Mouse (Mus musculus) stomach, postnatal 0 days (tissue): ENCODE results near the gene Phc1. TPM values are rescaled to one million over a fixed set of nuclear protein-coding genes. Genes with fewer than 3 reads are reported as not detected.

Experiments
- ATAC-seq: fragments of 200-750 bp; cut with Nextera tagmentation; 2 replicates; pipeline ENCODE4 v1.8.0; 2017; ENCODE audit not compliant: low FRiP score, low TSS enrichment
- DNase-seq: peaks from one replicate; pipeline ENCODE4 v3.0.0-alpha.2; 2016; ENCODE audit warnings: low spot score
- H3K27ac ChIP-seq: fragments of 300-500 bp; sonication (generic); replicated peaks from 2 replicates; pipeline ENCODE4 v1.5.1; 2014; ENCODE audit warnings: mild to moderate bottlenecking, control low read depth
- H3K27me3 ChIP-seq: fragments of 300-500 bp; sonication (generic); 2 replicates; pipeline ENCODE4 v1.6.1; 2014; ENCODE audit warnings: low read length; ENCODE audit not compliant: control insufficient read depth, insufficient read depth
- H3K36me3 ChIP-seq: fragments of 300-500 bp; sonication (generic); 2 replicates; pipeline ENCODE4 v1.6.1; 2014; ENCODE audit warnings: low read length, mixed read lengths; ENCODE audit not compliant: control insufficient read depth, insufficient read depth
- H3K4me1 ChIP-seq: fragments of 300-500 bp; sonication (generic); replicated peaks from 2 replicates; pipeline ENCODE4 v1.6.1; 2014; ENCODE audit warnings: antibody characterized with exemption; ENCODE audit not compliant: control insufficient read depth, insufficient read depth
- H3K4me2 ChIP-seq: fragments of 300-500 bp; sonication (generic); replicated peaks from 2 replicates; pipeline ENCODE4 v1.6.1; 2014; ENCODE audit warnings: low read depth, mild to moderate bottlenecking, control low read depth, moderate library complexity
- H3K4me3 ChIP-seq: fragments of 300-500 bp; sonication (generic); 2 replicates; pipeline ENCODE4 v1.5.1; 2014; ENCODE audit warnings: low read depth, low read length, control low read depth
- H3K9ac ChIP-seq: fragments of 300-500 bp; sonication (generic); 2 replicates; pipeline ENCODE4 v1.6.1; 2014; ENCODE audit warnings: mild to moderate bottlenecking, low read length, control low read depth, mixed read lengths
- H3K9me3 ChIP-seq: fragments of 300-500 bp; sonication (generic); 2 replicates; pipeline ENCODE4 v1.6.1; 2016; ENCODE audit warnings: low read length; ENCODE audit not compliant: control insufficient read depth
- CTCF ChIP-seq: IDR thresholded peaks from 2 replicates; pipeline ENCODE4 v1.5.1; 2016; ENCODE audit warnings: antibody characterized with exemption, low read depth, mild to moderate bottlenecking, moderate library complexity
- EP300 ChIP-seq: optimal IDR thresholded peaks from 2 replicates; pipeline ENCODE3; 2016; ENCODE audit warnings: antibody characterized with exemption
- WGBS: fragments of 180-500 bp; shearing (Covaris S2); extraction: QIAGEN DNeasy Blood & Tissue Kit; methylation state at CpG from one replicate; pipeline ENCODE4 v1.1.7; 2014; 5-methylcytosine and 5-hydroxymethylcytosine counted together
- polyA plus RNA-seq: library from polyadenylated mRNA; unstranded; fragments of >200 nt; fragmentation: Nextera tagmentation; extraction: Ambion mirVana; gene quantifications from 2 replicates; pipeline ENCODE4 v1.2.1, GENCODE M21; 2015

Phc1 gene
- polyA plus RNA-seq, 1 experiment from 2014 or later = 5.3 TPM

GRCm38 (mm10) chr6:122382046-122382445, 41.7 kb upstream of the Phc1 start:
- 72% methylated on average over 8 of the region's 8 CpGs for WGBS
- DNase-seq (no peak), ATAC-seq (no peak)
- H3K4me3 ChIP-seq = no peak overlapping the region
- no peak overlapping the region for H3K27ac ChIP-seq
- H3K27me3 ChIP-seq = no peaks in the 10 kb centered on the region
- H3K4me2 ChIP-seq = no peak overlapping the region
- no peaks in the 10 kb centered on the region for H3K36me3 ChIP-seq
- H3K9me3 ChIP-seq = no peaks in the 10 kb centered on the region
- H3K9ac ChIP-seq = no peak overlapping the region
- H3K4me1 ChIP-seq = no peaks in the 10 kb centered on the region
- TF ChIP-seq CTCF (no peak), EP300 (no peak)

GRCm38 (mm10) chr6:122368245-122368644, 27.9 kb upstream of the Phc1 start:
- no peak overlapping the region for H3K27ac ChIP-seq
- no peaks in the 10 kb centered on the region for H3K36me3 ChIP-seq
- ATAC-seq (no peak), DNase-seq (no peak)
- 89% methylated on average over 3 of the region's 3 CpGs for WGBS
- H3K9me3 ChIP-seq = no peaks in the 10 kb centered on the region
- H3K9ac ChIP-seq = no peak overlapping the region
- H3K4me1 ChIP-seq = no peaks in the 10 kb centered on the region
- H3K4me2 ChIP-seq = no peak overlapping the region
- no peaks in the 10 kb centered on the region for H3K27me3 ChIP-seq
- no peak for TF ChIP-seq CTCF
- no peak for TF ChIP-seq EP300
- H3K4me3 ChIP-seq = no peak overlapping the region

- WGBS = 50% methylated on average over 3 of the region's 3 CpGs
- no peak for TF ChIP-seq EP300
- no peak for TF ChIP-seq CTCF
- H3K27me3 ChIP-seq = no peaks in the 10 kb centered on the region
Observed at GRCm38 (mm10) chr6:122366976-122367375, 26.6 kb upstream of the Phc1 start.

GRCm38 (mm10) chr6:122366287-122366686, 25.9 kb upstream of the Phc1 start:
- DNase-seq = no peak
- H3K27ac ChIP-seq = no peak overlapping the region
- no peaks in the 10 kb centered on the region for H3K9me3 ChIP-seq
- H3K4me2 ChIP-seq = no peak overlapping the region
- H3K9ac ChIP-seq = no peak overlapping the region
- no peaks in the 10 kb centered on the region for H3K27me3 ChIP-seq
- H3K4me3 ChIP-seq = no peak overlapping the region
- no peaks in the 10 kb centered on the region for H3K36me3 ChIP-seq
- ATAC-seq = no peak
- no peaks in the 10 kb centered on the region for H3K4me1 ChIP-seq
- 34% methylated on average over 2 of the region's 2 CpGs for WGBS
- TF ChIP-seq CTCF (no peak), EP300 (no peak)

More at GRCm38 (mm10) chr6:122366976-122367375, 26.6 kb upstream of the Phc1 start:
- Histone ChIP-seq H3K9ac (no peak overlapping the region), H3K27ac (no peak overlapping the region), H3K36me3 (no peaks in the 10 kb centered on the region), H3K4me3 (no peak overlapping the region), H3K9me3 (no peaks in the 10 kb centered on the region), H3K4me2 (no peak overlapping the region), H3K4me1 (no peaks in the 10 kb centered on the region)
- DNase-seq = no peak
- no peak for ATAC-seq

- H3K27ac ChIP-seq = no peak overlapping the region
- no peaks in the 10 kb centered on the region for H3K4me1 ChIP-seq
- H3K9me3 ChIP-seq = no peaks in the 10 kb centered on the region
- ATAC-seq = no peak
- 37% methylated on average over 3 of the region's 3 CpGs for WGBS
- H3K4me2 ChIP-seq = no peak overlapping the region
- no peaks in the 10 kb centered on the region for H3K27me3 ChIP-seq
- no peaks in the 10 kb centered on the region for H3K36me3 ChIP-seq
- TF ChIP-seq CTCF = no peak
- no peak for TF ChIP-seq EP300
- no peak for DNase-seq
- no peak overlapping the region for H3K4me3 ChIP-seq
- H3K9ac ChIP-seq = no peak overlapping the region
Observed at GRCm38 (mm10) chr6:122365706-122366105, 25.3 kb upstream of the Phc1 start.

GRCm38 (mm10) chr6:122357089-122357488, 16.7 kb upstream of the Phc1 start:
- WGBS = 94% methylated on average over 1 of the region's 1 CpGs
- H3K4me1 ChIP-seq = no peaks in the 10 kb centered on the region
- ATAC-seq = no peak
- no peaks in the 10 kb centered on the region for H3K36me3 ChIP-seq
- no peak overlapping the region for H3K9ac ChIP-seq
- no peaks in the 10 kb centered on the region for H3K27me3 ChIP-seq
- TF ChIP-seq EP300 (no peak), CTCF (no peak)
- H3K27ac ChIP-seq = no peak overlapping the region
- no peaks in the 10 kb centered on the region for H3K9me3 ChIP-seq
- no peak overlapping the region for H3K4me3 ChIP-seq
- DNase-seq = no peak
- no peak overlapping the region for H3K4me2 ChIP-seq
